Mouse (Mus musculus): ENCODE data around the gene Cdk20.

DNA sequence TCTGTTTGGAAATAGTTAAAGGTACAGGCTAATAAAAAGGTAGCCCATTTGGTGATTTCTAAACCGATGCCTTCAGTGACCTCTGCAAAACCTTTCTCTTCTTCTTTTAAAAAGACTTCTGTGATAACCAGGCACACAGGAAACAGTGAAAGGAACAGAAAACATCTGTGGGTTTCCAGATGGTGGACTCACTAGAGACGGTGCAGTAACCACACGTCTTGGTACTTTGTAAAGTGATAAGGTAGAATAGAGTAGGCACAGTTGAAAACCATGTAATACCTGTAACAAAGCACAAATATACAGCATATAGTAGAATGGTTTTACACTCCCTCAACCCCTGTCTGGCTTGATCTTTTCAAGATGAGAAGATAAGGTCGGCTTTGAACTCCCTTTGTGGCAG, 8.5 kb downstream of the Cdk20 start:
- TF ChIP-seq POLR2A (IDR thresholded peaks at IDR 0.05; ENCODE audit: insufficient read depth, low read depth, low read length) (no peak), CTCF (IDR thresholded peaks at IDR 0.05) (no peak)

Measured in heart, adult 2 months (tissue).